Mouse (Mus musculus) spleen, embryonic (tissue): ENCODE measurements around the gene Pde10a.

ENCODE experiments used
- CTCF ChIA-PET: fragments of 350-600 bp; sonication (Branson Sonifier 250); formaldehyde crosslinking; loops from one replicate; lab custom pipeline; 2022; lab: Charles Lee

The Pde10a gene

GRCm38 (mm10) chr17:8841897-8842540 lies 316.8 kb downstream of the Pde10a start:
- CTCF ChIA-PET = no interaction called here

- CTCF ChIA-PET = no interaction called here
Observed at GRCm38 (mm10) chr17:8842662-8843061, 317.5 kb downstream of the Pde10a start.

GRCm38 (mm10) chr17:8843941-8844340 lies 318.8 kb downstream of the Pde10a start:
- CTCF ChIA-PET = interaction anchor here (0.5 kb wide), 1 partner anchor 60 kb away, joined by 3 read pairs; no protein-coding TSS in a partner anchor

- CTCF ChIA-PET = no interaction called here
Observed at GRCm38 (mm10) chr17:8846506-8846905, 321.3 kb downstream of the Pde10a start.

GRCm38 (mm10) chr17:8847558-8847957 lies 322.4 kb downstream of the Pde10a start:
- CTCF ChIA-PET = no interaction called here

- CTCF ChIA-PET = interaction anchor here (0.6 kb wide), 1 partner anchor 11 kb away, joined by 3 read pairs; no protein-coding TSS in a partner anchor
Observed at GRCm38 (mm10) chr17:8851846-8852245, 326.7 kb downstream of the Pde10a start.

- CTCF ChIA-PET = no interaction called here
Observed at GRCm38 (mm10) chr17:8856430-8857371, 331.5 kb downstream of the Pde10a start.

GRCm38 (mm10) chr17:8858636-8859421 lies 333.7 kb downstream of the Pde10a start:
- CTCF ChIA-PET = no interaction called here

- CTCF ChIA-PET = no interaction called here
Observed at GRCm38 (mm10) chr17:8859489-8859888, 334.3 kb downstream of the Pde10a start.

- CTCF ChIA-PET = no interaction called here
Observed at GRCm38 (mm10) chr17:8864638-8865497, 339.7 kb downstream of the Pde10a start.

GRCm38 (mm10) chr17:8867331-8868237 lies 342.4 kb downstream of the Pde10a start:
- CTCF ChIA-PET = no interaction called here

GRCm38 (mm10) chr17:8869287-8869686 lies 344.1 kb downstream of the Pde10a start:
- CTCF ChIA-PET = no interaction called here

- CTCF ChIA-PET = no interaction called here
Observed at GRCm38 (mm10) chr17:8870848-8871247, 345.7 kb downstream of the Pde10a start.

GRCm38 (mm10) chr17:8871396-8871795 lies 346.2 kb downstream of the Pde10a start:
- CTCF ChIA-PET = no interaction called here

GRCm38 (mm10) chr17:8871997-8872593 lies 346.9 kb downstream of the Pde10a start:
- CTCF ChIA-PET = no interaction called here

GRCm38 (mm10) chr17:8872611-8873010 lies 347.4 kb downstream of the Pde10a start:
- CTCF ChIA-PET = no interaction called here

GRCm38 (mm10) chr17:8878056-8878455 lies 352.9 kb downstream of the Pde10a start:
- CTCF ChIA-PET = no interaction called here

- CTCF ChIA-PET = no interaction called here
Observed at GRCm38 (mm10) chr17:8881711-8882110, 356.5 kb downstream of the Pde10a start.

GRCm38 (mm10) chr17:8884691-8885090 lies 359.5 kb downstream of the Pde10a start:
- CTCF ChIA-PET = no interaction called here
